Mouse (Mus musculus): ENCODE measurements at regions not wholly inside any gene's neighbourhood (a gene's known extent, or its start where the extent isn't known, plus 50 kb on each side); places are given as distances from the start of the nearest gene placed in this dataset.

GRCm38 (mm10) chr5:112053600-112054155, 198.6 kb downstream of the Cryba4 start:
- no peak for DNase-seq (ENCODE audit: low spot score in 2 of 2)
- intact Hi-C loops (cut with DNase I), result no loop called here

GRCm38 (mm10) chr5:112055018-112055417, 197.3 kb downstream of the Cryba4 start:
- no peak for DNase-seq (ENCODE audit: low spot score in 2 of 2)
- intact Hi-C loops (cut with DNase I), result no loop called here

- peak in 1 of 2 experiments; percentile 47 for DNase-seq (ENCODE audit: low spot score in 2 of 2)
- intact Hi-C loops (cut with DNase I), result no loop called here
Measured at GRCm38 (mm10) chr5:112069917-112070316, 182.4 kb downstream of the Cryba4 start.

- no peak for DNase-seq (ENCODE audit: low spot score in 2 of 2)
- intact Hi-C loops (cut with DNase I), result no loop called here
Measured at GRCm38 (mm10) chr5:112072456-112072855, 179.9 kb downstream of the Cryba4 start.

GRCm38 (mm10) chr5:112077097-112077496, 175.2 kb downstream of the Cryba4 start:
- DNase-seq (ENCODE audit: low spot score in 2 of 2), result no peak
- intact Hi-C loops (cut with DNase I), result no loop called here

- peak; percentile 17 to 55 for DNase-seq (ENCODE audit: low spot score in 2 of 2)
- intact Hi-C loops (cut with DNase I), result no loop called here
Measured at GRCm38 (mm10) chr5:112077840-112078600, 174.3 kb downstream of the Cryba4 start.

- intact Hi-C loops (cut with DNase I), result no loop called here
- peak in 1 of 2 experiments; percentile 64 for DNase-seq (ENCODE audit: low spot score in 2 of 2)
Measured at GRCm38 (mm10) chr5:112081006-112081405, 171.3 kb downstream of the Cryba4 start.

GRCm38 (mm10) chr5:112091867-112092535, 160.3 kb downstream of the Cryba4 start:
- DNase-seq (ENCODE audit: low spot score in 2 of 2), result peak; percentile 38 to 65
- intact Hi-C loops (cut with DNase I), result no loop called here

- intact Hi-C loops (cut with DNase I), result no loop called here
- peak; percentile 68 to 94 for DNase-seq (ENCODE audit: low spot score in 2 of 2)
Measured at GRCm38 (mm10) chr5:112093905-112094571, 158.3 kb downstream of the Cryba4 start.

- no peak for DNase-seq (ENCODE audit: low spot score in 2 of 2)
- intact Hi-C loops (cut with DNase I), result no loop called here
Measured at GRCm38 (mm10) chr5:112098469-112099085, 153.7 kb downstream of the Cryba4 start.

GRCm38 (mm10) chr5:112101739-112102590, 150.4 kb downstream of the Cryba4 start:
- intact Hi-C loops (cut with DNase I), result no loop called here
- DNase-seq (ENCODE audit: low spot score in 2 of 2), result no peak

GRCm38 (mm10) chr5:112110306-112110969, 141.9 kb downstream of the Cryba4 start:
- intact Hi-C loops (cut with DNase I), result no loop called here

GRCm38 (mm10) chr5:112120766-112121165, 131.6 kb downstream of the Cryba4 start:
- DNase-seq (ENCODE audit: low spot score in 2 of 2), result no peak

More at GRCm38 (mm10) chr5:112110306-112110969, 141.9 kb downstream of the Cryba4 start:
- peak; percentile 24 to 44 for DNase-seq (ENCODE audit: low spot score in 2 of 2)

GRCm38 (mm10) chr5:112121554-112121953, 130.8 kb downstream of the Cryba4 start:
- intact Hi-C loops (cut with DNase I), result no loop called here
- DNase-seq (ENCODE audit: low spot score in 2 of 2), result no peak

More at GRCm38 (mm10) chr5:112120766-112121165, 131.6 kb downstream of the Cryba4 start:
- intact Hi-C loops (cut with DNase I), result no loop called here

GRCm38 (mm10) chr5:112122581-112122980, 129.7 kb downstream of the Cryba4 start:
- DNase-seq (ENCODE audit: low spot score in 2 of 2), result no peak
- intact Hi-C loops (cut with DNase I), result no loop called here

GRCm38 (mm10) chr5:112127171-112127570, 125.1 kb downstream of the Cryba4 start:
- no peak for DNase-seq (ENCODE audit: low spot score in 2 of 2)
- intact Hi-C loops (cut with DNase I), result no loop called here

- peak; percentile 14 to 28 for DNase-seq (ENCODE audit: low spot score in 2 of 2)
- intact Hi-C loops (cut with DNase I), result no loop called here
Measured at GRCm38 (mm10) chr5:112132746-112133145, 119.6 kb downstream of the Cryba4 start.
